Mouse (Mus musculus) intestine, postnatal 0 days (tissue): ENCODE results near the gene Efcab11. TPM values are rescaled to one million over a fixed set of nuclear protein-coding genes. Genes with fewer than 3 reads are reported as not detected.
A peak's percentile ranks its signal among the peaks of the same experiment; 100 is the strongest.

ENCODE experiments used
- ATAC-seq: fragments of 200-750 bp; cut with Nextera tagmentation; 2 replicates; pipeline ENCODE4 v1.8.0; 2017; ENCODE audit warnings: mild to moderate bottlenecking, moderate TSS enrichment, moderate library complexity
- H3K27ac ChIP-seq: fragments of 300-500 bp; sonication (generic); 2 replicates; pipeline ENCODE4 v1.5.1; 2014; ENCODE audit warnings: mild to moderate bottlenecking, low read depth, low read length, moderate library complexity
- H3K27me3 ChIP-seq: fragments of 300-500 bp; sonication (generic); replicated peaks from 2 replicates; pipeline ENCODE4 v1.6.1; 2014; ENCODE audit warnings: low read length, mixed read lengths; ENCODE audit not compliant: control insufficient read depth, insufficient read depth
- H3K36me3 ChIP-seq: fragments of 300-500 bp; sonication (generic); 2 replicates; pipeline ENCODE4 v1.6.1; 2014; ENCODE audit warnings: mild to moderate bottlenecking, moderate library complexity; ENCODE audit not compliant: control insufficient read depth, insufficient read depth
- H3K4me1 ChIP-seq: fragments of 300-500 bp; sonication (generic); replicated peaks from 2 replicates; pipeline ENCODE4 v1.6.1; 2014; ENCODE audit warnings: antibody characterized with exemption, low read length, mixed read lengths; ENCODE audit not compliant: control insufficient read depth, insufficient read depth
- H3K4me2 ChIP-seq: fragments of 300-500 bp; sonication (generic); replicated peaks from 2 replicates; pipeline ENCODE4 v1.6.1; 2014; ENCODE audit warnings: low read depth, mild to moderate bottlenecking, moderate library complexity
- H3K4me3 ChIP-seq: fragments of 300-500 bp; sonication (generic); 2 replicates; pipeline ENCODE4 v1.5.1; 2014; ENCODE audit warnings: low read depth, low read length
- H3K9ac ChIP-seq: fragments of 300-500 bp; sonication (generic); 2 replicates; pipeline ENCODE4 v1.6.1; 2014; ENCODE audit warnings: mild to moderate bottlenecking, low read depth, low read length
- H3K9me3 ChIP-seq: fragments of 300-500 bp; sonication (generic); 2 replicates; pipeline ENCODE4 v1.6.1; 2016; ENCODE audit warnings: mixed run types; ENCODE audit not compliant: control insufficient read depth
- CTCF ChIP-seq: sonication (generic); IDR thresholded peaks from 2 replicates; pipeline ENCODE4 v1.5.1; 2016; ENCODE audit warnings: low read depth, mild to moderate bottlenecking, control low read depth, antibody characterized with exemption, moderate library complexity
- WGBS: fragments of 180-500 bp; shearing (Covaris S2); extraction: QIAGEN DNeasy Blood & Tissue Kit; methylation state at CpG from one replicate; pipeline ENCODE4 v1.1.7; 2014; 5-methylcytosine and 5-hydroxymethylcytosine counted together
- polyA plus RNA-seq: library from polyadenylated mRNA; unstranded; fragments of >200 nt; fragmentation: Nextera tagmentation; extraction: Ambion mirVana; gene quantifications from 2 replicates; pipeline ENCODE4 v1.2.1, GENCODE M21; 2015

Efcab11 gene
- polyA plus RNA-seq, 1 experiment from 2014 or later: 3.2 TPM

GRCm38 (mm10) chr12:99646556-99647354 lies 237.5 kb downstream of the Efcab11 start:
- Histone ChIP-seq H3K9me3 (0 out of 2 replicates have a peak, but pooled peaks cover 12% of the 10 kb centered on the region), H3K27ac (no peak overlapping the region), H3K4me1 (no peaks in the 10 kb centered on the region), H3K9ac (no peak overlapping the region), H3K36me3 (no peaks in the 10 kb centered on the region), H3K4me2 (no peak overlapping the region), H3K4me3 (no peak overlapping the region), H3K27me3 (no peaks in the 10 kb centered on the region)
- no peak for TF ChIP-seq CTCF
- WGBS: 80% methylated on average over 11 of the region's 11 CpGs
- no peak for ATAC-seq

- WGBS: 97% methylated on average over 18 of the region's 18 CpGs
- Histone ChIP-seq H3K27me3 (no peaks in the 10 kb centered on the region), H3K4me2 (no peak overlapping the region), H3K9ac (no peak overlapping the region), H3K27ac (no peak overlapping the region), H3K4me3 (no peak overlapping the region), H3K4me1 (no peaks in the 10 kb centered on the region), H3K36me3 (no peaks in the 10 kb centered on the region), H3K9me3 (0 out of 2 replicates have a peak, but pooled peaks cover 12% of the 10 kb centered on the region)
- ATAC-seq: peak; percentile 90
- TF ChIP-seq CTCF: no peak
These were observed 238.8 kb downstream of the Efcab11 start for GRCm38 (mm10) chr12:99645418-99645817.

- Histone ChIP-seq H3K9ac (no peak overlapping the region), H3K27ac (no peak overlapping the region), H3K36me3 (no peaks in the 10 kb centered on the region), H3K4me3 (no peak overlapping the region), H3K4me1 (no peaks in the 10 kb centered on the region), H3K27me3 (no peaks in the 10 kb centered on the region), H3K9me3 (0 out of 2 replicates have a peak, but pooled peaks cover 12% of the 10 kb centered on the region), H3K4me2 (no peak overlapping the region)
- ATAC-seq: peak; percentile 100
- no peak for TF ChIP-seq CTCF
- 85% methylated on average over 37 of the region's 37 CpGs for WGBS
These were observed 239.3 kb downstream of the Efcab11 start for GRCm38 (mm10) chr12:99644966-99645365.

Other genes starting within 250 kb of the Efcab11 start
- 9.1 and 9.6 TPM in 2 replicates for gene Tdp1, start 78 bp upstream of the Efcab11 start, polyA plus RNA-seq
- gene Kcnk13, start 80.1 kb upstream of the Efcab11 start, polyA plus RNA-seq: 0.43 and 0.47 TPM in 2 replicates
- gene Psmc1, start 225.7 kb upstream of the Efcab11 start, polyA plus RNA-seq: 154 and 155 TPM in 2 replicates